In genomic region chr4:132573327-132573726, GRCm38 (mm10) we compare ENCODE assay signal across 12 mouse cellular contexts. TPM values are rescaled to one million over a fixed set of nuclear protein-coding genes. Genes with fewer than 3 reads are reported as not detected.
DNase-seq lines count a peak whose midpoint lies in the region; ATAC-seq lines count a peak whose summit lies in the region.
"Had no signal": no experiment of that assay in that cellular context is flagged by ENCODE, and none has a peak within 500 bp of the region (broad histone marks: within the 10 kb centered on the region; RNA-seq: fewer than 3 reads in every experiment).

No protein-coding gene starts in this region.

- DNase-seq in heart, adult 8-10 months (ENCODE audit: low spot score): peak; percentile 43
- peak; percentile 27 for DNase-seq in retina, postnatal 1 day
- no peak for DNase-seq in retina, embryonic 14.5 days (ENCODE audit: low spot score)
- peak; percentile 66 for DNase-seq in splenic B cell, adult 2 months (ENCODE audit: low read depth, low spot score)
- no peak for DNase-seq in adrenal gland, postnatal 14 days
- DNase-seq in thymus, postnatal 10 days (ENCODE audit: low spot score in 2 of 2): no peak
- DNase-seq: cerebellum, adult 8-10 months; gastrocnemius, postnatal 10 days; thymus, adult 18-20 months had no signal

- H3K9ac ChIP-seq in heart, embryonic 11.5 days (ENCODE audit: low read depth, low read length): no peak overlapping the region
- peak overlapping the region; percentile 11; the same call in 1 of the 2 replicates for H3K9ac ChIP-seq in heart, embryonic 16.5 days (ENCODE audit: low read length)

- H3K36me3 ChIP-seq in heart, embryonic 11.5 days (ENCODE audit: control insufficient read depth, insufficient read depth, low read length): no peaks in the 10 kb centered on the region
- H3K36me3 ChIP-seq in heart, embryonic 16.5 days (ENCODE audit: control insufficient read depth, insufficient read depth): no peaks in the 10 kb centered on the region
- no peaks in the 10 kb centered on the region for H3K36me3 ChIP-seq in splenic B cell, adult 2 months (ENCODE audit: control insufficient read depth, insufficient read depth, low read length, poor library complexity, severe bottlenecking)

- H3K4me2 ChIP-seq in heart, embryonic 11.5 days: no peak overlapping the region
- H3K4me2 ChIP-seq in heart, embryonic 16.5 days (ENCODE audit: low read depth, low read length): peak overlapping the region; percentile 38; the same call in 1 of the 2 replicates

- 48% methylated on average over 11 of the region's 11 CpGs for WGBS in heart, embryonic 11.5 days (ENCODE audit: insufficient replicate concordance)
- WGBS in heart, embryonic 16.5 days: 29% methylated on average over 11 of the region's 11 CpGs

- H3K27me3 ChIP-seq in heart, embryonic 11.5 days (ENCODE audit: control insufficient read depth, insufficient read depth, low read length): no peaks in the 10 kb centered on the region
- H3K27me3 ChIP-seq in heart, embryonic 16.5 days (ENCODE audit: control insufficient read depth, insufficient read depth, low read length): no peaks in the 10 kb centered on the region
- no peaks in the 10 kb centered on the region for H3K27me3 ChIP-seq in splenic B cell, adult 2 months (ENCODE audit: control insufficient read depth, insufficient read depth, low read length, poor library complexity, severe bottlenecking)

- H3K27ac ChIP-seq in heart, embryonic 11.5 days (ENCODE audit: low read depth, low read length): no peak overlapping the region
- no peak overlapping the region; the same call in 1 of the 2 replicates for H3K27ac ChIP-seq in heart, embryonic 16.5 days (ENCODE audit: low read length)

- no peaks in the 10 kb centered on the region for H3K9me3 ChIP-seq in heart, embryonic 11.5 days (replicated peaks; ENCODE audit: control insufficient read depth, low read length)
- no peaks in the 10 kb centered on the region for H3K9me3 ChIP-seq in heart, embryonic 16.5 days (replicated peaks; ENCODE audit: control insufficient read depth, low read length)

- peaks cover 6% of the 10 kb centered on the region; the same call in 1 of the 2 replicates for H3K4me1 ChIP-seq in heart, embryonic 11.5 days (ENCODE audit: control insufficient read depth, insufficient read depth, low read length)
- H3K4me1 ChIP-seq in heart, embryonic 16.5 days (ENCODE audit: control insufficient read depth, insufficient read depth, low read length): peaks cover 11% of the 10 kb centered on the region

- H3K4me3 ChIP-seq in heart, embryonic 11.5 days (ENCODE audit: low read depth, low read length): no peak overlapping the region
- no peak overlapping the region for H3K4me3 ChIP-seq in heart, embryonic 16.5 days (ENCODE audit: low read length)

- no peak for ATAC-seq in heart, embryonic 11.5 days (replicated peaks; ENCODE audit: insufficient number of reproducible peaks, low FRiP score, low TSS enrichment)
- peak; percentile 81 for ATAC-seq in heart, embryonic 16.5 days (replicated peaks; ENCODE audit: extremely low read depth, insufficient read depth, low FRiP score)
- ATAC-seq: midbrain, embryonic 16.5 days had no signal

RNA-seq across cellular contexts. Expression of gene Ptafr, which starts 9.5 kb away (rescaled TPM):
- total RNA-seq in heart, adult 8-10 months (2022): 1 to 10 TPM; 1.2 to 1.9 (median 1.3) TPM
- polyA plus RNA-seq in heart, embryonic 11.5 days (2014; fragmentation: Nextera tagmentation; extraction: Ambion mirVana): 0.23 and 0.40 TPM in 2 replicates
- polyA plus RNA-seq in heart, embryonic 16.5 days (2015; fragmentation: Nextera tagmentation; extraction: Ambion mirVana): 0.60 and 0.68 TPM in 2 replicates
- total RNA-seq in adrenal gland, postnatal 14 days (2021): 1.4 and 1.5 TPM in 2 replicates

RNA-seq across cellular contexts. Expression of gene Dnajc8, which starts 38.0 kb away (rescaled TPM):
- total RNA-seq in heart, adult 8-10 months (2022): 10 to 100 TPM; 50.4 to 67.2 (median 58.2) TPM
- polyA plus RNA-seq in heart, embryonic 11.5 days (2014; fragmentation: Nextera tagmentation; extraction: Ambion mirVana): 157 and 162 TPM in 2 replicates
- 98.5 and 117 TPM in 2 replicates for polyA plus RNA-seq in heart, embryonic 16.5 days (2015; fragmentation: Nextera tagmentation; extraction: Ambion mirVana)
- total RNA-seq in adrenal gland, postnatal 14 days (2021): 111 and 114 TPM in 2 replicates

RNA-seq across cellular contexts. Expression of gene Atpif1, which starts 39.9 kb away (rescaled TPM):
- 100 to 1,000 TPM; 262 to 368 (median 320) TPM for total RNA-seq in heart, adult 8-10 months (2022)
- 1,210 and 1,262 TPM in 2 replicates for polyA plus RNA-seq in heart, embryonic 11.5 days (2014; fragmentation: Nextera tagmentation; extraction: Ambion mirVana)
- 1,312 and 1,561 TPM in 2 replicates for polyA plus RNA-seq in heart, embryonic 16.5 days (2015; fragmentation: Nextera tagmentation; extraction: Ambion mirVana)
- 357 TPM in 2 replicates for total RNA-seq in adrenal gland, postnatal 14 days (2021)

Comparison
In these comparisons a context has a peak if more than half of its experiments do, and no peak if none do; other contexts are left out.
1. DNase-seq: peak in heart, adult 8-10 months (single experiment), retina, postnatal 1 day (single experiment) and splenic B cell, adult 2 months (single experiment); none in retina, embryonic 14.5 days (single experiment), adrenal gland, postnatal 14 days (single experiment) and thymus, postnatal 10 days (0 of 2).